Mouse (Mus musculus) hindbrain, embryonic 11.5 days (tissue): Measurements from ENCODE around the gene Tmod3. TPM values are rescaled to one million over a fixed set of nuclear protein-coding genes. Genes with fewer than 3 reads are reported as not detected.

Experiments
- ATAC-seq: fragments of 200-750 bp; cut with Nextera tagmentation; 2 replicates; pipeline ENCODE4 v1.8.0; 2017; ENCODE audit warnings: mild to moderate bottlenecking, moderate TSS enrichment, moderate library complexity; ENCODE audit not compliant: low FRiP score
- DNase-seq: peaks from one replicate; pipeline ENCODE4 v3.0.0-alpha.2; 2015; ENCODE audit warnings: low spot score
- H3K27ac ChIP-seq: fragments of 300-500 bp; sonication (generic); 2 replicates; pipeline ENCODE4 v1.5.1; 2014; ENCODE audit warnings: mild to moderate bottlenecking, low read depth, low read length
- H3K27me3 ChIP-seq: fragments of 300-500 bp; sonication (generic); 2 replicates; pipeline ENCODE4 v1.6.1; 2014; ENCODE audit warnings: mild to moderate bottlenecking, low read length, moderate library complexity, mixed read lengths; ENCODE audit not compliant: control insufficient read depth, insufficient read depth
- H3K36me3 ChIP-seq: fragments of 300-500 bp; sonication (generic); 2 replicates; pipeline ENCODE4 v1.6.1; 2014; ENCODE audit warnings: mild to moderate bottlenecking, low read length, moderate library complexity, mixed read lengths; ENCODE audit not compliant: control insufficient read depth, insufficient read depth
- H3K4me1 ChIP-seq: fragments of 300-500 bp; sonication (generic); replicated peaks from 2 replicates; pipeline ENCODE4 v1.6.1; 2014; ENCODE audit warnings: low read length, mixed read lengths; ENCODE audit not compliant: control insufficient read depth, insufficient read depth
- H3K4me2 ChIP-seq: fragments of 300-500 bp; sonication (generic); replicated peaks from 2 replicates; pipeline ENCODE4 v1.6.1; 2014; ENCODE audit warnings: mild to moderate bottlenecking, low read depth, low read length
- H3K4me3 ChIP-seq: fragments of 300-500 bp; sonication (generic); 2 replicates; pipeline ENCODE4 v1.5.1; 2014; ENCODE audit warnings: low read depth, low read length
- H3K9ac ChIP-seq: fragments of 300-500 bp; sonication (generic); 2 replicates; pipeline ENCODE4 v1.6.1; 2014; ENCODE audit warnings: low read depth, low read length
- H3K9me3 ChIP-seq: fragments of 300-500 bp; sonication (generic); 2 replicates; pipeline ENCODE4 v1.6.1; 2016; ENCODE audit warnings: low read length; ENCODE audit not compliant: control insufficient read depth
- WGBS: fragments of 180-500 bp; shearing (Covaris S2); extraction: QIAGEN DNeasy Blood & Tissue Kit; methylation state at CpG from one replicate; pipeline ENCODE4 v1.1.7; 2014; 5-methylcytosine and 5-hydroxymethylcytosine counted together
- polyA plus RNA-seq: library from polyadenylated mRNA; unstranded; fragments of >200 nt; fragmentation: Nextera tagmentation; extraction: Ambion mirVana; gene quantifications from 2 replicates; pipeline ENCODE4 v1.2.1, GENCODE M21; 2014

Gene Tmod3
- polyA plus RNA-seq, 1 experiment from 2014 or later = 96.9 TPM

DNA sequence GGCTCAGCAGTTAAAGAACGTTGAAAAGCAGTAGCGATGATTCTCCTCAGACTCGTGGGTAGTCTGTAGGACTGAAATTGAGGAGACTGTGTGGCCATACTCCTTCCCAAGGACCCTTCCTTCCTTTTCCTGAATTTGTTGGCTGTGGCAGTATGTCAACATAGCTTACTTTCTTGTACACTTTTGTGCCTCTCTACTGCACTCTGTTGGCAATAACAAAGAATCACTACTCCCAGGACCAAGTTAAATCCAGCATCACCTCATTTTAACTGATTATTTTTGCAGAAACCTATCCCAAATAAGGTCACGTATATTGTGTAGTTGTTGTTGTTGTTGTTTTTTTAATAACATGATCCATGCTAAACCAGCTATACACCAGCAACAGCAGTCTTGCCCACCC, 92.8 kb downstream of the Tmod3 start:
- WGBS = 89% methylated on average over 4 of the region's 4 CpGs

DNA sequence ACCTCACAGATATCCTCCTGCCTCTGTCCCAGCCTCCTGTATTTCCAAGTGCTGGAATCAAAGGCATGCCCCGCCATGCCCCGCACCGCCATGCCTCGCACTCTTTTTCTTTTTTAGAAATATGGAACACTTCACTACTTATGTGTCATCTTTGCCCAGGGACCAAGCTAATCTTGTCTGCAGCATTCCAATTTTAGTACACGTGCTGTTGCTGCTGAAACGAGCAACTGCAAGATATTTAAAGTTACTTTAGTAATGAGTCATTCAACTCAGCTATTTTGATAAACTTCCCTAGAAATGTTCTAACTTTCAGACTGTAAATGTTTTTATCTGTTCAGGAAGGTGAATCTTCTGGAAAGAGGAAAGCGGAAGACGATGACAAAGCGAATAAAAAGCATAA, 93.6 kb downstream of the Tmod3 start:
- no peaks in the 10 kb centered on the region for H3K9me3 ChIP-seq
- WGBS = 95% methylated on average over 9 of the region's 9 CpGs
- H3K9ac ChIP-seq = no peak overlapping the region
- DNase-seq (no peak), ATAC-seq (no peak)
- H3K4me2 ChIP-seq = no peak overlapping the region
- H3K27me3 ChIP-seq = no peaks in the 10 kb centered on the region
- H3K27ac ChIP-seq = no peak overlapping the region
- peaks cover 12% of the 10 kb centered on the region for H3K36me3 ChIP-seq
- H3K4me3 ChIP-seq = no peak overlapping the region
- H3K4me1 ChIP-seq = no peaks in the 10 kb centered on the region

More for the DNA sequence above, 92.8 kb downstream of the Tmod3 start:
- Histone ChIP-seq H3K4me3 (no peak overlapping the region), H3K9me3 (no peaks in the 10 kb centered on the region), H3K36me3 (peaks cover 7% of the 10 kb centered on the region; the same call in 1 of the 2 replicates), H3K9ac (no peak overlapping the region), H3K4me1 (no peaks in the 10 kb centered on the region), H3K27ac (no peak overlapping the region), H3K4me2 (no peak overlapping the region), H3K27me3 (no peaks in the 10 kb centered on the region)
- DNase-seq = no peak
- no peak for ATAC-seq

DNA sequence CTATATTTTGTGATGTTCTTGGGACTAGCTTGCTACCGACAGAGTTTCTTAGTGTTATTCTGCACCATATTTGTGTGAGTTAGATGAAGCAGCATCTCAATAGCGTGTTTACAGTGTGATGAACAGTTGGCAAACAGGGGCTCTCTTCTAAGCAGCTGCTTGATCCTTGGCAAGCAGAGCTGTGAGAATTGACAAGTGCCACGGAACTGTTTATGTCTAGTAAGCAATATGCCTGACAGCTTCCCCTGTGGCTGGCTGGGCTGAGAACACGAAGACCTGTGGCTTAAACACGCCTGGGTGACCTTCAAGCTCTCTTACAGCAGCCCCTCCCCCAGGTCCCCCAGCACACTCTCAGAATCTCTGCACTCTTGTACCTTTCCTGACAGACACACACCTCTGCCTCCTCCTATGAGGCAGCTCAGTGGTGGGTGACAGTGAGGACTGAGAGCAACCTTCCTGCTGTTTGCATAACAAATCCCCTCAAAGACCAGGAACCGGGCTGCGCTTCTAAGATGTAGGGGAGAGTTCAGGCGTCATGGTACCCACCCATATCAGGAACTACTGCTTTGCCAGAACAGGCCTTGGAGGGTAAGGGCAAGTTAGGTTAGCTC, 96.3 kb downstream of the Tmod3 start:
- H3K4me3 ChIP-seq = no peak overlapping the region
- H3K4me1 ChIP-seq = no peaks in the 10 kb centered on the region
- 82% methylated on average over 8 of the region's 8 CpGs for WGBS
- DNase-seq (no peak), ATAC-seq (no peak)
- no peaks in the 10 kb centered on the region for H3K27me3 ChIP-seq
- H3K4me2 ChIP-seq = no peak overlapping the region
- no peak overlapping the region for H3K27ac ChIP-seq
- H3K9ac ChIP-seq = no peak overlapping the region
- H3K9me3 ChIP-seq = no peaks in the 10 kb centered on the region
- H3K36me3 ChIP-seq = peaks cover 22% of the 10 kb centered on the region

DNA sequence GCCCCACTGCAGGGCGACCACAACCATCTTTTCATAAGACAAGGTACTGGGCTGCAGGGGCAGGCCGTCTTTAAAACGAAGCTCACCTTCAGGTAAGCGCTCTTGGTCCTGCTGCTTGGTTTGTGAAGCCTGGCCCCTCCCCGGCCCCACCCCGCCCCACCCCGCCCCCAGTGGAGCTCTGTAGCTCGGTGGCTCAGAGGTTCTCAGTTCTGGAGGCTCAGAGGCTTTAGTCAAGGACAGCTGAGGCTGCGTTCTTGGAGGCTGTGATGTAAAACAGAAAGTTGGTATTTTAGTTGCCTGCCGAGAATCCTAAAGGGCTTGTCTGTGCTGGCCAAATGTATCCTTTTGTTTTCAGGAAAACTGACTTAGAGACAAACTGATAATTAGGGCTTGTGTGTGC, 103.8 kb downstream of the Tmod3 start:
- H3K9me3 ChIP-seq = no peaks in the 10 kb centered on the region
- no peak for ATAC-seq
- 86% methylated on average over 10 of the region's 10 CpGs for WGBS

DNA sequence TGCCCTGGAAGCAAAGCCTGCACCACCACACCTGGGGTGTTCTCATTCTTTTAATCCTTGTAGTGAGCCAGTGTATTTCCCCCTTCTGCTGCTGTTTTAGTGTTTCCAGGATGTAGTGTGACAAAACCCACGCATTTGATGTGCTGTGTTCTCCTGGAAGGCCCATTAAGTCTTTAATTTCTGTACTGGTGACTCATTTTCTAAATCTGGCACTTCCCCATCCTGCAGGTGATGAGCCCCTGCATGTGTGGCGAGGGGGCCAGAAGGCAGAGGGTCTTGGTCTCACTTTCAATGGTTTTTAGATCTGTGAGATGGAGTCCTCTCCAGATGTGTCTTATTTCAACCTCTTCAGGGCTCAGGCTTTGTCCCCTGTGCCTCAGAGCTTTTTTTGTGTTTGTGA, 105.5 kb downstream of the Tmod3 start:
- Histone ChIP-seq H3K4me2 (no peak overlapping the region), H3K27me3 (no peaks in the 10 kb centered on the region), H3K36me3 (peaks cover 23% of the 10 kb centered on the region), H3K4me3 (no peak overlapping the region), H3K9ac (no peak overlapping the region), H3K4me1 (no peaks in the 10 kb centered on the region), H3K27ac (no peak overlapping the region), H3K9me3 (no peaks in the 10 kb centered on the region)
- ATAC-seq (no peak), DNase-seq (no peak)
- 97% methylated on average over 2 of the region's 2 CpGs for WGBS

More for the DNA sequence above, 103.8 kb downstream of the Tmod3 start:
- no peak overlapping the region for H3K4me2 ChIP-seq
- no peaks in the 10 kb centered on the region for H3K4me1 ChIP-seq
- H3K27ac ChIP-seq = no peak overlapping the region
- H3K4me3 ChIP-seq = no peak overlapping the region
- H3K36me3 ChIP-seq = peaks cover 26% of the 10 kb centered on the region
- no peak overlapping the region for H3K9ac ChIP-seq
- H3K27me3 ChIP-seq = no peaks in the 10 kb centered on the region
- no peak for DNase-seq

DNA sequence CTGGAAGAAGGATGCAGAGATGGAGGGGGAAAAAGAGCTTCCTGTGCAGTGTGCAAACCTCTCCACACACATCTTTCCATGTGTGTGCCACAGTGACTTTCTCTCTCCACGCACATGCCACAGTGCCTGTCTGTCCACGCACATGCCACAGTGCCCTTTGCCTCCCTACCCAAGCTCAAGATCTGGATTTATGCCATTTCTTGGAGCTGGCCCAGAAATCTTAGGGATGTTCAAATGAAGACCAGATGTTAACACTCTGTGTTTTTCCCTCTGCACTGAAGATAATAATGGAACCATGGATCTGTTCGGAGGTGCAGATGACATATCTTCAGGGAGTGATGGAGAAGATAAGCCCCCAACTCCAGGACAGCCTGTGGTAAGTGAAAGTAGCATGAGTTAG, 111.4 kb downstream of the Tmod3 start:
- WGBS = 91% methylated on average over 3 of the region's 3 CpGs
- Histone ChIP-seq H3K4me3 (no peak overlapping the region), H3K36me3 (peaks cover 15% of the 10 kb centered on the region; the same call in 1 of the 2 replicates)

More for the DNA sequence above, 111.4 kb downstream of the Tmod3 start:
- Histone ChIP-seq H3K27ac (no peak overlapping the region), H3K9ac (no peak overlapping the region), H3K27me3 (no peaks in the 10 kb centered on the region), H3K4me1 (no peaks in the 10 kb centered on the region), H3K9me3 (no peaks in the 10 kb centered on the region), H3K4me2 (no peak overlapping the region)
- DNase-seq (no peak), ATAC-seq (no peak)

Other genes with a start within 250 kb of the Tmod3 start
- not detected in 2 replicates for gene Bcl2l10, start 211.9 kb downstream of the Tmod3 start, polyA plus RNA-seq
- 198 and 217 TPM in 2 replicates for gene Mapk6, start 149.7 kb downstream of the Tmod3 start, polyA plus RNA-seq
- 48.5 and 53.2 TPM in 2 replicates for gene Leo1, start 118.1 kb downstream of the Tmod3 start, polyA plus RNA-seq
- gene Tmod2, start 51.7 kb upstream of the Tmod3 start, polyA plus RNA-seq = 67.7 and 75.7 TPM in 2 replicates
- gene Lysmd2, start 66.1 kb upstream of the Tmod3 start, polyA plus RNA-seq = 15.0 and 15.6 TPM in 2 replicates
- 75.8 and 76.0 TPM in 2 replicates for gene Scg3, start 124.4 kb upstream of the Tmod3 start, polyA plus RNA-seq
- 4.8 and 5.1 TPM in 2 replicates for gene Bmp5, start 215.7 kb upstream of the Tmod3 start, polyA plus RNA-seq